Mouse (Mus musculus) hindbrain, embryonic 16.5 days (tissue): ENCODE results near the gene Svs4. TPM values are rescaled to one million over a fixed set of nuclear protein-coding genes. Genes with fewer than 3 reads are reported as not detected.

ENCODE experiments used
- ATAC-seq: fragments of 200-750 bp; cut with Nextera tagmentation; 2 replicates; pipeline ENCODE4 v1.8.0; 2017; ENCODE audit warnings: moderate TSS enrichment, moderate library complexity
- H3K27ac ChIP-seq: fragments of 300-500 bp; sonication (generic); 2 replicates; pipeline ENCODE4 v1.5.1; 2014; ENCODE audit warnings: low read depth, mild to moderate bottlenecking, control low read depth, low read length, moderate library complexity
- H3K27me3 ChIP-seq: fragments of 300-500 bp; sonication (generic); replicated peaks from 2 replicates; pipeline ENCODE4 v1.6.1; 2014; ENCODE audit warnings: low read length; ENCODE audit not compliant: control insufficient read depth, insufficient read depth
- H3K36me3 ChIP-seq: fragments of 300-500 bp; sonication (generic); 2 replicates; pipeline ENCODE4 v1.6.1; 2014; ENCODE audit warnings: mild to moderate bottlenecking, low read length, moderate library complexity, mixed read lengths; ENCODE audit not compliant: control insufficient read depth, insufficient read depth
- H3K4me1 ChIP-seq: fragments of 300-500 bp; sonication (generic); 2 replicates; pipeline ENCODE4 v1.6.1; 2014; ENCODE audit warnings: low read depth, low read length; ENCODE audit not compliant: control insufficient read depth, insufficient read depth
- H3K4me2 ChIP-seq: fragments of 300-500 bp; sonication (generic); 2 replicates; pipeline ENCODE4 v1.6.1; 2014; ENCODE audit warnings: mild to moderate bottlenecking, low read length, control low read depth, moderate library complexity
- H3K4me3 ChIP-seq: fragments of 300-500 bp; sonication (generic); 2 replicates; pipeline ENCODE4 v1.5.1; 2014; ENCODE audit warnings: mild to moderate bottlenecking, low read length, control low read depth, moderate library complexity
- H3K9ac ChIP-seq: fragments of 300-500 bp; sonication (generic); 2 replicates; pipeline ENCODE4 v1.6.1; 2014; ENCODE audit warnings: low read depth, mild to moderate bottlenecking, control low read depth, low read length, moderate library complexity
- H3K9me3 ChIP-seq: fragments of 300-500 bp; sonication (generic); 2 replicates; pipeline ENCODE4 v1.6.1; 2014; ENCODE audit warnings: mild to moderate bottlenecking, low read length, moderate library complexity; ENCODE audit not compliant: control insufficient read depth
- WGBS: fragments of 180-500 bp; shearing (Covaris S2); extraction: QIAGEN DNeasy Blood & Tissue Kit; methylation state at CpG from one replicate; pipeline ENCODE4 v1.1.7; 2014; 5-methylcytosine and 5-hydroxymethylcytosine counted together
- polyA plus RNA-seq: library from polyadenylated mRNA; unstranded; fragments of >200 nt; fragmentation: Nextera tagmentation; extraction: Ambion mirVana; gene quantifications from 2 replicates; pipeline ENCODE4 v1.2.1, GENCODE M21; 2015

The Svs4 gene
- polyA plus RNA-seq, 1 experiment from 2014 or later: not detected

- WGBS: 77% methylated on average over 8 of the region's 8 CpGs
- Histone ChIP-seq H3K36me3 (no peaks in the 10 kb centered on the region), H3K4me3 (no peak overlapping the region), H3K9me3 (no peaks in the 10 kb centered on the region), H3K27me3 (no peaks in the 10 kb centered on the region), H3K4me2 (no peak overlapping the region), H3K4me1 (no peaks in the 10 kb centered on the region), H3K9ac (no peak overlapping the region), H3K27ac (no peak overlapping the region)
- no peak for ATAC-seq
Measured at GRCm38 (mm10) chr2:164228361-164229070, 49.7 kb downstream of the Svs4 start.

Other genes starting within 250 kb of the Svs4 start
- gene Stk4, start 208.1 kb downstream of the Svs4 start, polyA plus RNA-seq: 16.3 and 17.4 TPM in 2 replicates
- gene Tomm34, start 207.3 kb downstream of the Svs4 start, polyA plus RNA-seq: 52.5 and 54.2 TPM in 2 replicates
- 2.4 and 3.1 TPM in 2 replicates for gene Kcns1, start 107.3 kb downstream of the Svs4 start, polyA plus RNA-seq
- not detected in 2 replicates for gene Wfdc5, start 95.7 kb downstream of the Svs4 start, polyA plus RNA-seq
- gene Wfdc12, start 87.9 kb downstream of the Svs4 start, polyA plus RNA-seq: not detected in 2 replicates
- gene Wfdc15a, start 78.3 kb downstream of the Svs4 start, polyA plus RNA-seq: not detected in 2 replicates
- gene Wfdc15b, start 56.8 kb downstream of the Svs4 start, polyA plus RNA-seq: not detected in 2 replicates
- not detected in 2 replicates for gene Svs2, start 40.0 kb downstream of the Svs4 start, polyA plus RNA-seq
- gene Svs3b, start 21.8 kb downstream of the Svs4 start, polyA plus RNA-seq: not detected in 2 replicates
- gene Svs3a, start 10.8 kb upstream of the Svs4 start, polyA plus RNA-seq: not detected in 2 replicates
- gene Svs6, start 38.3 kb upstream of the Svs4 start, polyA plus RNA-seq: not detected in 2 replicates
- not detected in 2 replicates for gene Svs5, start 54.3 kb upstream of the Svs4 start, polyA plus RNA-seq
- gene Slpi, start 110.6 kb upstream of the Svs4 start, polyA plus RNA-seq: 0.66 and 0.75 TPM in 2 replicates
- gene Rbpjl, start 124.7 kb upstream of the Svs4 start, polyA plus RNA-seq: 0.06 and 0.15 TPM in 2 replicates
- 3.8 TPM in 2 replicates for gene Matn4, start 126.7 kb upstream of the Svs4 start, polyA plus RNA-seq
- gene Sdc4, start 165.4 kb upstream of the Svs4 start, polyA plus RNA-seq: 13.0 and 15.3 TPM in 2 replicates
- gene Sys1, start 178.5 kb upstream of the Svs4 start, polyA plus RNA-seq: 89.7 and 95.6 TPM in 2 replicates
- 4.1 and 12.3 TPM in 2 replicates for gene Gm20458, start 182.5 kb upstream of the Svs4 start, polyA plus RNA-seq
- not detected in 2 replicates for gene Trp53tg5, start 195.3 kb upstream of the Svs4 start, polyA plus RNA-seq
- 23.8 and 27.3 TPM in 2 replicates for gene Dbndd2, start 207.6 kb upstream of the Svs4 start, polyA plus RNA-seq
- 97.7 and 101 TPM in 2 replicates for gene Pigt, start 219.1 kb upstream of the Svs4 start, polyA plus RNA-seq